Mouse (Mus musculus): ENCODE measurements around the gene Fahd1. TPM values are rescaled to one million over a fixed set of nuclear protein-coding genes. Genes with fewer than 3 reads are reported as not detected.

The Fahd1 gene
- polyA plus RNA-seq, 2 experiments = 14.8 to 16.5 TPM

DNA sequence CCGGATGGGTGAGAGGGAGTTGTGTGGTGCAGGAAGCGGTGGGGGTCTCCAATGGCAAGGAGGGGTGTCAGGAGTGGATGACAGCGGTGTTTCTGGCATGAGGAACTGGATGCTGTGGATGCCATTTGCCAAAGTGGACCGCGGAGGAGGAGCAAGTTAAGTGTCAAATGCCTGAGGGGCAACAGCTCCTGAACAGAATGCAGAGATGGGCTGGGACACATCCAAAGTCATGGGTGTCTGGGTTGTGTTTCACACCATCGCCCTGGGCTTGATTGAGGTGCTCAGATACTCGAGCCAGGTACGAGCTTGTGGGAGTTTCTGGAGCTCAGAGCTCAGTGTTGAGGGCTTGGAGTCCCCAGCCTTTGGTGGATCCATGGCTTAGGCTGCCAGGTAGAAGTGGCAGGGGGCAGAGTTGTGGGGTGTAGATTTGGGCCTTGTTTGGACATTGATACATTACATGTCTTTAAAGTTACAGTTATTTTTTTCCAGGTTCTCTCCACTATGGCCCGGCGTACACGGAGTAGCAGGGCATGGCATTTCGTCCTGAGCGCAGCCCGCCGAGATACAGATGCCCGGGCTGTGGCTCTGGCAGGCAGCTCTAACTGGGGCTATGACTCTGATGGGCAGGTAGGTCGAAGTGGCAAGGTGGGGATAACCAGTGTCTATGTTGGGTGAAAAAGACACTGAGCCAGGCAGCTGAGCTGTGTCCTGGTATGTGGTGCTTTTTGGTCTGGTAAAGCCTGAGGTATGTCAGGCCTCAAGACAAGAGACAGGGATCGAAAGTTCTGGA, 37.3 kb upstream of the Fahd1 start:
- Histone ChIP-seq H3K27me3 (ENCODE audit: control insufficient read depth, insufficient read depth, low read length) (no peaks in the 10 kb centered on the region), H3K27ac (replicated peaks; ENCODE audit: low read depth, low read length) (no peak overlapping the region), H3K4me2 (replicated peaks; ENCODE audit: low read depth, low read length, severe bottlenecking) (peak overlapping the region; percentile 66), H3K4me1 (ENCODE audit: control insufficient read depth, insufficient read depth, low read length) (peaks cover 15% of the 10 kb centered on the region), H3K36me3 (ENCODE audit: control insufficient read depth, insufficient read depth, low read length) (peaks cover 46% of the 10 kb centered on the region), H3K4me3 (replicated peaks; ENCODE audit: low read length) (peak overlapping the region; percentile 86), H3K9me3 (ENCODE audit: control insufficient read depth, low read length) (no peaks in the 10 kb centered on the region), H3K9ac (ENCODE audit: low read depth, low read length, severe bottlenecking) (peak overlapping the region; percentile 80)
- DNase-seq (ENCODE audit: low spot score) = no peak
- TF ChIP-seq POLR2A (IDR thresholded peaks at IDR 0.05; ENCODE audit: borderline replicate concordance, extremely low read depth, insufficient read depth, insufficient read length) = no peak
- 62% methylated on average over 18 of the region's 18 CpGs for WGBS
- ATAC-seq (ENCODE audit: low FRiP score, low read depth) = no peak

DNA sequence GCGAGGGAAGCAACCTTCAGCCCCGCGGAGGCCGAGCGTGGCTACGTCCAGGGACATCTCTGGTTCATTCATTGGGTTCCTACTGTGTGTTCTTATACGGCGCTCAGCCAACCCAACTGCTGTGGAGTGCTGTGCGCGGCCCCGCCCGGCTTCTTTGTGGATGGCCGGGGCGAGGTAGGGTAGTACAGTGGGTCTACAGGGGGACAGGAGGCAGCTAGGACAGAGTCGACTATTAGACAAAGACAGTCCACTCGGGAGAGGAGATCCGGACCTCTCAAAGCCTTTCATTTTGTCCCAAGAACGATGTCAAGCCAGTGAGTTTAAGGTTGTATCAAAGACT, 36.7 kb upstream of the Fahd1 start:
- 2% methylated on average over 18 of the region's 18 CpGs for WGBS
- DNase-seq (ENCODE audit: low spot score) = no peak
- TF ChIP-seq POLR2A (IDR thresholded peaks at IDR 0.05; ENCODE audit: borderline replicate concordance, extremely low read depth, insufficient read depth, insufficient read length) = no peak
- Histone ChIP-seq H3K27me3 (ENCODE audit: control insufficient read depth, insufficient read depth, low read length) (no peaks in the 10 kb centered on the region), H3K9ac (ENCODE audit: low read depth, low read length, severe bottlenecking) (peak overlapping the region; percentile 80), H3K4me1 (ENCODE audit: control insufficient read depth, insufficient read depth, low read length) (peaks cover 15% of the 10 kb centered on the region), H3K9me3 (ENCODE audit: control insufficient read depth, low read length) (no peaks in the 10 kb centered on the region), H3K4me3 (replicated peaks; ENCODE audit: low read length) (peak overlapping the region; percentile 86), H3K4me2 (replicated peaks; ENCODE audit: low read depth, low read length, severe bottlenecking) (peak overlapping the region; percentile 66), H3K27ac (replicated peaks; ENCODE audit: low read depth, low read length) (no peak overlapping the region), H3K36me3 (ENCODE audit: control insufficient read depth, insufficient read depth, low read length) (peaks cover 41% of the 10 kb centered on the region)
- no peak; the same call in 1 of the 2 replicates for ATAC-seq (ENCODE audit: low FRiP score, low read depth)

DNA sequence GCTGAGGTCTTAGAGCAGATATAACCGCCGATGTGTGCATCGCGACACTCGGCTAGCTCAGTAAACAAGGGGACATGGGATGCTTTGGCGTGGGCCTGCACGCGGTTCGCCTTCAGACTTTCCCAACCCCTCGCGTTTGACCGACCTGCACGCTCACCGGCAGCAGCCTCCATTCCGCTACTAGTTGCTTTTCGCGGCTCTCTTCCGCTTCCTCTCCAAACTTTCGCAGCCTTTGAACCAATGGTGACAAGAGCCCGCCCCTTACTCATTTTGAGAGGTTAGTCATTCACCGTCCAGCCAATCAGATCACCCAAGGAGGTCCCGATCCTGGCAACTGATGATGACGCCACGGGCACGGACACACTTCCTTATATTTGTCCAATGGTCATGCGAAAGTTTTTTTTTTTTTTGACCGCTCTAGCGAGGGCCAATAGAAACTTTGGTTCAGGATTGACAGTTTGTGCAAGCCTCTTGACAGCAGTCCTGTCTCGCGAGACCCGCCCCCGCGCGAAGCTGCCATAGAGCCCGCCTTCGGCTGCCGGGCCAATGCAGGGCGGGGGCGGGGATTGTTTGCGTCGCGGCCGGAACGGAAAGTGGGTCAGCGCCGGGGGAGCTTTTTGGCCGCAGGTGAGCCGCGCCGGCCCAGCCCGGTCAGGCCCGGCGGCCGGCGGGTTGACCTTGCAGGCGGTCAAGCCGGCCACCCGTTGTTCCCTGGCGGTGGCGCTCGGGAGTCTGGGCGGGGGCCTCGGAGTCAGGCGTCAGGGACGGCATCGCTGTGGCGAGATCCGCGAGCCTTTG, 36.2 kb upstream of the Fahd1 start, which contains the start of the genes Nubp2 and Spsb3:
Nubp2 (minus strand) TSS at position 216 of the 798 bp plus-strand sequence.
Spsb3 (plus strand) TSS at position 510 of the 798 bp plus-strand sequence.
- Histone ChIP-seq H3K27ac (replicated peaks; ENCODE audit: low read depth, low read length) (no peak within 1 kb of the TSS; the same call in 1 of the 2 replicates), H3K9ac (ENCODE audit: low read depth, low read length, severe bottlenecking) (peak within 1 kb of the TSS; percentile 80), H3K4me1 (ENCODE audit: control insufficient read depth, insufficient read depth, low read length) (peaks cover 15% of the 10 kb centered on the region), H3K4me2 (replicated peaks; ENCODE audit: low read depth, low read length, severe bottlenecking) (peak within 1 kb of the TSS; percentile 90), H3K4me3 (replicated peaks; ENCODE audit: low read length) (peak within 1 kb of the TSS; percentile 86), H3K36me3 (ENCODE audit: control insufficient read depth, insufficient read depth, low read length) (peaks cover 35% of the 10 kb centered on the region), H3K27me3 (ENCODE audit: control insufficient read depth, insufficient read depth, low read length) (no peaks in the 10 kb centered on the region), H3K9me3 (ENCODE audit: control insufficient read depth, low read length) (no peaks in the 10 kb centered on the region)
- WGBS = under 1% methylated on average over 58 of the region's 69 CpGs
- no peak for TF ChIP-seq POLR2A (IDR thresholded peaks at IDR 0.05; ENCODE audit: borderline replicate concordance, extremely low read depth, insufficient read depth, insufficient read length)
- DNase-seq (ENCODE audit: low spot score) = peak; percentile 100
- ATAC-seq (ENCODE audit: low FRiP score, low read depth) = peak; percentile 96

DNA sequence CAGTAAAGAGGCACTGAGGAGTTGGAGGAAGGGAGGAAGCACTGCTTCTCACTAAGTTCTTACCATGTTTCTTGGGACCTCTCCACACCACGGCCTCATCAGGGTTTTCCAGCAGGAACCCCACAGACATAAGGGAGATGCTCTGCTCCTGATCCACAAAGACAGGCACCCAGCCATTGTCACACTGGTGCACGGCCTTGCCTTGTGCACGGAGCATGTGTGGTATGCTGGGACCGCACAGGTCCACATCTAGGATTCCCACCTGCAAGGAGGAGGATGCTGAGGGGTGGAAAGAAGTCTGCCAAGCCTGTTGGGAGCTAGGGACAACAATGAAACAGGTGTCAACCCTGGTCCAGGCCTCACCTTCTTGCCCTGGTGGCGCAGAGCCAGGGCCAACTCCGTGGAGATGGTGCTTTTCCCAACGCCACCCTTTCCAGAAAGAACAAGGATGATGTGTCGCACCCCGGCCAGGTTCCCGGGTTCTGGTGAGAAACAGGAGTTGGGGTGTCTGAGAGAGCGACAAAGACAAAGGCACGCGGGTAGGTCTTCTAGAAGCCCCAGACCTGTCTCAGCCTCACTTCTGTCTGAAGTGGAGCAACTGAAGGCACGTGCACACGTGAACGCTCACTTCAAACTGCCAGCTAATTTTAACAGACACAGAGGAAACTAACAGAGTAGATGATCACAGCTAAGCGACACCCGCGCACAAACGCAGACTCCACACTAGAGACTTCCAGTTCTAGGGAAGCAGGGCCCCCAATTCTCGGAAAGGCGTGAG, 35.4 kb upstream of the Fahd1 start:
- DNase-seq (ENCODE audit: low spot score) (no peak), ATAC-seq (ENCODE audit: low FRiP score, low read depth) (no peak)
- Histone ChIP-seq H3K9ac (ENCODE audit: low read depth, low read length, severe bottlenecking) (peak overlapping the region; percentile 66), H3K27ac (replicated peaks; ENCODE audit: low read depth, low read length) (no peak overlapping the region; the same call in 1 of the 2 replicates), H3K4me1 (ENCODE audit: control insufficient read depth, insufficient read depth, low read length) (peaks cover 15% of the 10 kb centered on the region), H3K4me3 (replicated peaks; ENCODE audit: low read length) (peak overlapping the region; percentile 78), H3K4me2 (replicated peaks; ENCODE audit: low read depth, low read length, severe bottlenecking) (peak overlapping the region; percentile 90), H3K27me3 (ENCODE audit: control insufficient read depth, insufficient read depth, low read length) (no peaks in the 10 kb centered on the region), H3K9me3 (ENCODE audit: control insufficient read depth, low read length) (no peaks in the 10 kb centered on the region), H3K36me3 (ENCODE audit: control insufficient read depth, insufficient read depth, low read length) (peaks cover 28% of the 10 kb centered on the region)
- TF ChIP-seq POLR2A (IDR thresholded peaks at IDR 0.05; ENCODE audit: borderline replicate concordance, extremely low read depth, insufficient read depth, insufficient read length) = no peak
- WGBS = 23% methylated on average over 22 of the region's 22 CpGs

DNA sequence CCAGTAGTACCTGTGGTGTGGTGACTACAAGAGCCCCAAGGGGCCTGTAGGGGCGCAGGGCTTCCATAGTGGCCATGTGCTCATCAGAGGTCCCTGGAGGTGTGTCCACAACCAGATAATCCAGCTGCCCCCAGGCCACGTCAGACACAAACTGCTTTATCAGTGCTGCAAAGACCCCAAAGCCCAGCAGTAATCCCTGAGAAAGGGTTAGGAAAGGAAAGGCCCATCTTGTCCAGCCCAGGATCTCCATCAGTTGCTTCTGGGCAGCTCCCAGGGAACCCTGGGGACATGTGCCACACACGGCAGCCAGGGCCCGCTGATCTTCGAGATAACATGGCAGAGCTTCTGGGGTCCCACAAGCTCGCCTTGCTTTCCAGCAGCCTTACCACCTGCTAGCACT, 34.2 kb upstream of the Fahd1 start:
- no peak overlapping the region for H3K27ac ChIP-seq (replicated peaks; ENCODE audit: low read depth, low read length)
- no peaks in the 10 kb centered on the region for H3K9me3 ChIP-seq (ENCODE audit: control insufficient read depth, low read length)
- WGBS = 87% methylated on average over 6 of the region's 6 CpGs
- H3K4me3 ChIP-seq (replicated peaks; ENCODE audit: low read length) = no peak overlapping the region
- ATAC-seq (ENCODE audit: low FRiP score, low read depth) (no peak), DNase-seq (ENCODE audit: low spot score) (no peak)
- no peak for TF ChIP-seq POLR2A (IDR thresholded peaks at IDR 0.05; ENCODE audit: borderline replicate concordance, extremely low read depth, insufficient read depth, insufficient read length)
- no peak overlapping the region for H3K4me2 ChIP-seq (replicated peaks; ENCODE audit: low read depth, low read length, severe bottlenecking)
- H3K36me3 ChIP-seq (ENCODE audit: control insufficient read depth, insufficient read depth, low read length) = peaks cover 17% of the 10 kb centered on the region
- no peak overlapping the region for H3K9ac ChIP-seq (ENCODE audit: low read depth, low read length, severe bottlenecking)
- H3K4me1 ChIP-seq (ENCODE audit: control insufficient read depth, insufficient read depth, low read length) = peaks cover 15% of the 10 kb centered on the region
- H3K27me3 ChIP-seq (ENCODE audit: control insufficient read depth, insufficient read depth, low read length) = no peaks in the 10 kb centered on the region
